Mouse (Mus musculus): Measurements from ENCODE around the gene Sirt1. TPM values are rescaled to one million over a fixed set of nuclear protein-coding genes. Genes with fewer than 3 reads are reported as not detected.
A peak's percentile ranks its signal among the peaks of the same experiment; 100 is the strongest.
"Not testable (repeated sequence)": the region's sequence is repeated elsewhere in the genome, so short reads cannot be mapped to it uniquely, and the experiment has no call there.

The Sirt1 gene
- total RNA-seq, 1 experiment from 2014 or later: 63.9 TPM

- ATAC-seq (ENCODE audit: extremely low read depth, insufficient number of reproducible peaks, low FRiP score, poor library complexity, severe bottlenecking): no peak
Observed at GRCm38 (mm10) chr10:63402731-63403504, 21.4 kb upstream of the Sirt1 start.

GRCm38 (mm10) chr10:63396963-63397362 lies 15.5 kb upstream of the Sirt1 start:
- no peak for ATAC-seq (ENCODE audit: extremely low read depth, insufficient number of reproducible peaks, low FRiP score, poor library complexity, severe bottlenecking)

- no peak for ATAC-seq (ENCODE audit: extremely low read depth, insufficient number of reproducible peaks, low FRiP score, poor library complexity, severe bottlenecking)
Observed at GRCm38 (mm10) chr10:63388948-63389347, 7.4 kb upstream of the Sirt1 start.

- no peak for ATAC-seq (ENCODE audit: extremely low read depth, insufficient number of reproducible peaks, low FRiP score, poor library complexity, severe bottlenecking)
Observed at GRCm38 (mm10) chr10:63386991-63387390, 5.5 kb upstream of the Sirt1 start.

- ATAC-seq (ENCODE audit: extremely low read depth, insufficient number of reproducible peaks, low FRiP score, poor library complexity, severe bottlenecking): peak; percentile 77
Observed at GRCm38 (mm10) chr10:63386444-63386843, 4.9 kb upstream of the Sirt1 start.

- ATAC-seq (ENCODE audit: extremely low read depth, insufficient number of reproducible peaks, low FRiP score, poor library complexity, severe bottlenecking): not testable (repeated sequence)
Observed at GRCm38 (mm10) chr10:63385897-63386296, 4.4 kb upstream of the Sirt1 start.

- ATAC-seq (ENCODE audit: extremely low read depth, insufficient number of reproducible peaks, low FRiP score, poor library complexity, severe bottlenecking): peak; percentile 96
Observed at GRCm38 (mm10) chr10:63382372-63383279, 1.1 kb upstream of the Sirt1 start, which contains the start of gene Dnajc12. Dnajc12 (plus strand) TSS chr10:63382443.

GRCm38 (mm10) chr10:63378948-63379680 lies 2.4 kb downstream of the Sirt1 start:
- ATAC-seq (ENCODE audit: extremely low read depth, insufficient number of reproducible peaks, low FRiP score, poor library complexity, severe bottlenecking): no peak

- ATAC-seq (ENCODE audit: extremely low read depth, insufficient number of reproducible peaks, low FRiP score, poor library complexity, severe bottlenecking): peak; percentile 88
Observed at GRCm38 (mm10) chr10:63377468-63377867, 4.0 kb downstream of the Sirt1 start.

- no peak for ATAC-seq (ENCODE audit: extremely low read depth, insufficient number of reproducible peaks, low FRiP score, poor library complexity, severe bottlenecking)
Observed at GRCm38 (mm10) chr10:63376303-63376702, 5.2 kb downstream of the Sirt1 start.

GRCm38 (mm10) chr10:63368041-63368440 lies 13.5 kb downstream of the Sirt1 start:
- no peak for ATAC-seq (ENCODE audit: extremely low read depth, insufficient number of reproducible peaks, low FRiP score, poor library complexity, severe bottlenecking)

- no peak for ATAC-seq (ENCODE audit: extremely low read depth, insufficient number of reproducible peaks, low FRiP score, poor library complexity, severe bottlenecking)
Observed at GRCm38 (mm10) chr10:63367386-63367785, 14.1 kb downstream of the Sirt1 start.

- ATAC-seq (ENCODE audit: extremely low read depth, insufficient number of reproducible peaks, low FRiP score, poor library complexity, severe bottlenecking): no peak
Observed at GRCm38 (mm10) chr10:63365918-63366455, 15.5 kb downstream of the Sirt1 start.

- no peak for ATAC-seq (ENCODE audit: extremely low read depth, insufficient number of reproducible peaks, low FRiP score, poor library complexity, severe bottlenecking)
Observed at GRCm38 (mm10) chr10:63360502-63360901, 21.0 kb downstream of the Sirt1 start.

- ATAC-seq (ENCODE audit: extremely low read depth, insufficient number of reproducible peaks, low FRiP score, poor library complexity, severe bottlenecking): no peak
Observed at GRCm38 (mm10) chr10:63352111-63352510, 29.4 kb downstream of the Sirt1 start.

- ATAC-seq (ENCODE audit: extremely low read depth, insufficient number of reproducible peaks, low FRiP score, poor library complexity, severe bottlenecking): not testable (repeated sequence)
Observed at GRCm38 (mm10) chr10:63351099-63351498, 30.4 kb downstream of the Sirt1 start.

- no peak for ATAC-seq (ENCODE audit: extremely low read depth, insufficient number of reproducible peaks, low FRiP score, poor library complexity, severe bottlenecking)
Observed at GRCm38 (mm10) chr10:63350666-63351065, 30.8 kb downstream of the Sirt1 start.

- ATAC-seq (ENCODE audit: extremely low read depth, insufficient number of reproducible peaks, low FRiP score, poor library complexity, severe bottlenecking): no peak
Observed at GRCm38 (mm10) chr10:63348291-63348690, 33.2 kb downstream of the Sirt1 start.

- no peak for ATAC-seq (ENCODE audit: extremely low read depth, insufficient number of reproducible peaks, low FRiP score, poor library complexity, severe bottlenecking)
Observed at GRCm38 (mm10) chr10:63344751-63345150, 36.8 kb downstream of the Sirt1 start.

All from neutrophil, adult 5-6 weeks (primary cell).